Comparison of ENCODE assay signal across 14 mouse cellular contexts in the genomic region with DNA sequence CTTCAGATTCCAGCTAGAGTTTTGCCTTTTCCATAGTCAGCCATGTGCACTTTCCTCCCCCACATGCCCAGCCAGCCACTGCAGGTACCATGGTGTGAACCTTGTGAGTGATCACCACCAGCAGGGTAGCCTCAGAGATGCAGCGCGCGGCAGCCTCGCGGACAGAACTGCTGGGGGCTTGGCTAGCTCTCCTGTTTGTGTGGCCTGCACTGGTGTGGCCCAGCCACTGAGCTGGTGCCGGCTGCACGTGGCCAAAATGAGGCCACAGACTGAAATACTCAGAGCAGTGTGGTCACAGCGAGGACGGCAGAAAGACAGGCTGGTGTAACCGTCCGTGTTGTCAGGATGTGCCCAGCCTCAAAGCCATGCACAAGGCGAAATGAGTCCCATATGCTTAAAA.
A peak's percentile ranks its signal among the peaks of the same experiment; 100 is the strongest.
DNase-seq lines count a peak whose midpoint lies in the region; ATAC-seq and TF ChIP-seq lines count a peak whose summit lies in the region.
"Had no signal": no experiment of that assay in that cellular context is flagged by ENCODE, and none has a peak within 500 bp of the region (broad histone marks: within the 10 kb centered on the region; RNA-seq: fewer than 3 reads in every experiment).

No protein-coding gene starts in this region.

- no peaks in the 10 kb centered on the region for H3K36me3 ChIP-seq in heart, embryonic 13.5 days
- no peaks in the 10 kb centered on the region for H3K36me3 ChIP-seq in lung, embryonic 15.5 days
- H3K36me3 ChIP-seq in embryonic facial prominence, embryonic 13.5 days = no peaks in the 10 kb centered on the region
- H3K36me3 ChIP-seq in stomach, embryonic 15.5 days = no peaks in the 10 kb centered on the region

- H3K4me1 ChIP-seq in heart, embryonic 13.5 days = peaks cover 21% of the 10 kb centered on the region
- peaks cover 20% of the 10 kb centered on the region for H3K4me1 ChIP-seq in lung, embryonic 15.5 days
- no peaks in the 10 kb centered on the region for H3K4me1 ChIP-seq in lung, adult 2 months (ENCODE audit: control insufficient read depth, insufficient read depth, low read length)
- peaks cover 32% of the 10 kb centered on the region for H3K4me1 ChIP-seq in embryonic facial prominence, embryonic 13.5 days
- H3K4me1 ChIP-seq in stomach, embryonic 15.5 days = peaks cover 17% of the 10 kb centered on the region

- WGBS in heart, embryonic 13.5 days = 60% methylated on average over 12 of the region's 12 CpGs
- WGBS in lung, embryonic 15.5 days = 63% methylated on average over 12 of the region's 12 CpGs
- WGBS in lung, adult 2 months = 79% methylated on average over 12 of the region's 12 CpGs
- 47% methylated on average over 12 of the region's 12 CpGs for WGBS in embryonic facial prominence, embryonic 13.5 days
- WGBS in stomach, embryonic 15.5 days = 76% methylated on average over 12 of the region's 12 CpGs

- H3K4me3 ChIP-seq in heart, embryonic 13.5 days = no peak overlapping the region
- H3K4me3 ChIP-seq in lung, embryonic 15.5 days = no peak overlapping the region
- H3K4me3 ChIP-seq in lung, adult 2 months (replicated peaks; ENCODE audit: extremely low read depth, low read depth, low read length) = no peak overlapping the region
- H3K4me3 ChIP-seq in embryonic facial prominence, embryonic 13.5 days = no peak overlapping the region
- no peak overlapping the region for H3K4me3 ChIP-seq in stomach, embryonic 15.5 days (replicated peaks)
- H3K4me3 ChIP-seq: left cerebral cortex, adult 2 months had no signal

- intact Hi-C loops in heart, postnatal 14 days (cut with DNase I) = no loop called here

- H3K9ac ChIP-seq in heart, embryonic 13.5 days = no peak overlapping the region
- no peak overlapping the region for H3K9ac ChIP-seq in lung, embryonic 15.5 days
- H3K9ac ChIP-seq in embryonic facial prominence, embryonic 13.5 days = 0 out of 2 replicates have a peak overlapping the region, but pooled peaks have one; percentile 27
- no peak overlapping the region for H3K9ac ChIP-seq in stomach, embryonic 15.5 days

- H3K4me2 ChIP-seq in heart, embryonic 13.5 days = no peak overlapping the region
- no peak overlapping the region for H3K4me2 ChIP-seq in lung, embryonic 15.5 days
- no peak overlapping the region for H3K4me2 ChIP-seq in embryonic facial prominence, embryonic 13.5 days
- H3K4me2 ChIP-seq in stomach, embryonic 15.5 days = no peak overlapping the region
- H3K4me2 ChIP-seq: liver, embryonic 11.5 days had no signal

- peak; percentile 25; the same call in 1 of the 2 replicates for ATAC-seq in heart, embryonic 13.5 days (ENCODE audit: extremely low read depth, insufficient number of reproducible peaks, low FRiP score, low TSS enrichment)
- no peak for ATAC-seq in lung, embryonic 15.5 days (ENCODE audit: borderline replicate concordance, extremely low read depth, low FRiP score, low TSS enrichment)
- no peak for ATAC-seq in embryonic facial prominence, embryonic 13.5 days (ENCODE audit: insufficient number of reproducible peaks, insufficient read depth, low FRiP score, low TSS enrichment, low read depth)
- no peak for ATAC-seq in stomach, embryonic 15.5 days (ENCODE audit: insufficient read depth, low FRiP score, low read depth)
- ATAC-seq: forebrain, embryonic 16.5 days had no signal

- TF ChIP-seq POLR2A in lung, adult 2 months (IDR thresholded peaks at IDR 0.05; ENCODE audit: borderline replicate concordance, extremely low read depth, low read depth, low read length) = no peak

- DNase-seq in heart, postnatal 14 days = no peak
- DNase-seq in lung, adult 2 months = no peak
- DNase-seq in frontal cortex, postnatal 10 days (ENCODE audit: low spot score in 2 of 2) = no peak
- DNase-seq: adrenal gland, postnatal 14 days; cerebellum, adult 9-11 months; gastrocnemius, postnatal 14 days; lung, postnatal 14 days had no signal

- H3K27ac ChIP-seq in heart, embryonic 13.5 days (replicated peaks) = no peak overlapping the region
- H3K27ac ChIP-seq in lung, embryonic 15.5 days = peak overlapping the region; percentile 41; the same call in 1 of the 2 replicates
- H3K27ac ChIP-seq in embryonic facial prominence, embryonic 13.5 days = peak overlapping the region; percentile 68
- peak overlapping the region; percentile 6; the same call in 1 of the 2 replicates for H3K27ac ChIP-seq in stomach, embryonic 15.5 days
- H3K27ac ChIP-seq: left cerebral cortex, adult 2 months had no signal

- no peak for TF ChIP-seq CTCF in lung, adult 2 months (IDR thresholded peaks at IDR 0.05; ENCODE audit: insufficient read depth, low read length)

- no peaks in the 10 kb centered on the region for H3K9me3 ChIP-seq in heart, embryonic 13.5 days
- no peaks in the 10 kb centered on the region for H3K9me3 ChIP-seq in lung, embryonic 15.5 days
- no peaks in the 10 kb centered on the region for H3K9me3 ChIP-seq in embryonic facial prominence, embryonic 13.5 days
- no peaks in the 10 kb centered on the region for H3K9me3 ChIP-seq in stomach, embryonic 15.5 days

- H3K27me3 ChIP-seq in heart, embryonic 13.5 days (replicated peaks) = peaks cover 71% of the 10 kb centered on the region
- no peaks in the 10 kb centered on the region for H3K27me3 ChIP-seq in lung, embryonic 15.5 days
- peaks cover 6% of the 10 kb centered on the region; the same call in 1 of the 2 replicates for H3K27me3 ChIP-seq in embryonic facial prominence, embryonic 13.5 days
- H3K27me3 ChIP-seq in stomach, embryonic 15.5 days (replicated peaks) = no peaks in the 10 kb centered on the region
